Mouse (Mus musculus): ENCODE data around the gene Plekhb1. TPM values are rescaled to one million over a fixed set of nuclear protein-coding genes. Genes with fewer than 3 reads are reported as not detected.

Plekhb1 gene
- polyA plus RNA-seq, 1 experiment from 2014 or later, result 18.7 TPM

DNA sequence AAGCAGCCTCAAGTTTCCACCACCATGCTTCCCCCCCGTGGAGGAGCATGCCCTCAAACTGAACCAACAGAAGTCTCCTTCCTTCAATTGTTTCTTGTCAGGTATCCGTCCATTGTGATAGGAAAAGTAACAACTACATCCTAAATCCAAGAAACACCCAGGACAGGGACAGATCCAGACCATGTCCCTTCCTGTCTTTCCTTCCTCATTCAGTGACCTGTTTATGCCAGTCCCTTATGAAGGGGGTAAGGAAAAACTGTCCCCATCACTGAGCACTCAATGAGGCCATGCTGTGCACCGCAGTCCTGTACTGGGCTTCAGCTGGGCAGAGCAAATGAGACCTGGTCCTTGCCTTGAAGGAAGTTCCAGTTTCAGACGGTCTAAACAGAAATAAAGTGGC lies 13.1 kb downstream of the Plekhb1 start:
- peaks cover 17% of the 10 kb centered on the region; the same call in 1 of the 2 replicates for H3K36me3 ChIP-seq (replicated peaks; ENCODE audit: control insufficient read depth, insufficient read depth)
- ATAC-seq (ENCODE audit: low FRiP score) (no peak), DNase-seq (ENCODE audit: low spot score) (no peak)
- no peaks in the 10 kb centered on the region for H3K4me1 ChIP-seq (replicated peaks; ENCODE audit: control insufficient read depth, insufficient read depth, low read length)
- H3K4me3 ChIP-seq (replicated peaks; ENCODE audit: low read length), result no peak overlapping the region
- H3K9ac ChIP-seq, result no peak overlapping the region
- no peaks in the 10 kb centered on the region for H3K9me3 ChIP-seq (ENCODE audit: control insufficient read depth, low read length)
- 77% methylated on average over 4 of the region's 4 CpGs for WGBS
- H3K27me3 ChIP-seq (ENCODE audit: control insufficient read depth, insufficient read depth, low read length), result no peaks in the 10 kb centered on the region
- no peak overlapping the region for H3K27ac ChIP-seq
- no peak overlapping the region for H3K4me2 ChIP-seq (replicated peaks)

DNA sequence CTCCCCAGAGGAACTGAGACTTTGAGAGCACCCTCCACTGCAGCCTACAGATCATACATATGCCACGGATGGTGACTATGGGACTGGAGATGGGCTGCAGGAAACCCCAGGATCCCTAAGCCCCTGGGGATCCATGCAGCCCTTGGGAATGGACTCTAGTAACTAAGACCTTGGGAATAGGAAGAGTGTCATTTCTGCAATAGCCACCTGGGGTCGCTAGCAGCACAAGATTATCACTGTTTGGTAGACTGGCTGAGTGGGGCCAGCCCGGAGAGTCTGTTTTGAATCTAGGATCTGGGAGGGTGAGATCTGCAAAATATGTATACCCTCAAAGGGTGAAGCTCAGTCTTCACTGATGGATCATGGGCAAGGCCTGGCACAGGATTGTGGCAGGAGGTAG lies 17.1 kb downstream of the Plekhb1 start:
- H3K36me3 ChIP-seq (replicated peaks; ENCODE audit: control insufficient read depth, insufficient read depth), result peaks cover 24% of the 10 kb centered on the region
- no peak overlapping the region for H3K4me3 ChIP-seq (replicated peaks; ENCODE audit: low read length)

DNA sequence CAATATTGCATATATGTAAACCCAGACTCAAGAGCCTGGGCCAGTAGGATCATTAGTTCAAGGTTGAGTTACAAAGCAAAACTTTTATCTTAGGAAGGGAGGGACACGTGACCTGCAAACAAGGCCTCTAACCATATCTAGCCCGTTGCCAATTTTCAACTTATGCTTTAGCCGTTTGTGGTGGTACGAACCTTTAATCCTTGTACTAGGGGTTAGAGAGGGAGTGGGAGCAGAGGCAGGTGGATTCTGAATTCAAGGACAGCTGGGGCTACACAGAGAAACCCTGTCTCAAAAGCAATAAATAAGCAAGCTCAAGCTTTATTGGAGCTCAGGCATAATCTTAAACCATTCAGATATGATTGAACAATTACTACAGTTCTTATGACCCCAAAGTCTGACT lies 19.8 kb downstream of the Plekhb1 start:
- ATAC-seq (ENCODE audit: low FRiP score), result no peak
- Histone ChIP-seq H3K27ac (no peak overlapping the region), H3K9me3 (ENCODE audit: control insufficient read depth, low read length) (no peaks in the 10 kb centered on the region), H3K27me3 (ENCODE audit: control insufficient read depth, insufficient read depth, low read length) (no peaks in the 10 kb centered on the region), H3K4me3 (replicated peaks; ENCODE audit: low read length) (no peak overlapping the region), H3K9ac (no peak overlapping the region), H3K4me2 (replicated peaks) (no peak overlapping the region), H3K36me3 (replicated peaks; ENCODE audit: control insufficient read depth, insufficient read depth) (peaks cover 32% of the 10 kb centered on the region), H3K4me1 (replicated peaks; ENCODE audit: control insufficient read depth, insufficient read depth, low read length) (no peaks in the 10 kb centered on the region)
- DNase-seq (ENCODE audit: low spot score), result no peak
- 95% methylated on average over 4 of the region's 4 CpGs for WGBS

More for the DNA sequence above, 17.1 kb downstream of the Plekhb1 start:
- no peak overlapping the region for H3K4me2 ChIP-seq (replicated peaks)
- H3K9me3 ChIP-seq (ENCODE audit: control insufficient read depth, low read length), result no peaks in the 10 kb centered on the region
- 31% methylated on average over 3 of the region's 3 CpGs for WGBS
- ATAC-seq (ENCODE audit: low FRiP score), result peak; percentile 24; the same call in 1 of the 2 replicates
- H3K9ac ChIP-seq, result no peak overlapping the region
- no peak overlapping the region for H3K27ac ChIP-seq
- no peaks in the 10 kb centered on the region for H3K27me3 ChIP-seq (ENCODE audit: control insufficient read depth, insufficient read depth, low read length)
- DNase-seq (ENCODE audit: low spot score), result peak; percentile 60
- H3K4me1 ChIP-seq (replicated peaks; ENCODE audit: control insufficient read depth, insufficient read depth, low read length), result no peaks in the 10 kb centered on the region

DNA sequence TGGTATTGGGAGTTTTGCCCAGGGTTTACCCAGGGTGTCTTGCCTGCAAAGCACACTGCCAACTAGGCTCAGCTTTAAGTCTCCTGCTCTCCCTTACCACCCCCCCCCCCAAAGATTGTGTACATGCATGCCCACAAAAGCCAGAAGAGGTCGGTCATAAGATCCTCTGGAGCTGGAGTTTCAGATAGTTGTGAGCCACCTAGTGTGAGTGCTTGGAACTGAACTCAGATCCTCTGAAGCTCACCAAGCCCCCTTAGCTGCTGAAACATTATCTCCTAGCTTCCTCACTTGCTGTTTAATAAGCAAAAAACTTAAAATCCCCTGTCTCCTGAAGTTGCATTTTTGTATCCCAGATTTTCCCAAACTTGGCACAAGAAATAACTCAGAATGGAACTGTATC lies 24.6 kb downstream of the Plekhb1 start:
- no peaks in the 10 kb centered on the region for H3K9me3 ChIP-seq (ENCODE audit: control insufficient read depth, low read length)
- ATAC-seq (ENCODE audit: low FRiP score), result no peak
- H3K4me1 ChIP-seq (replicated peaks; ENCODE audit: control insufficient read depth, insufficient read depth, low read length), result no peaks in the 10 kb centered on the region
- WGBS, result 0% methylated on average over 1 of the region's 1 CpGs
- peaks cover 45% of the 10 kb centered on the region for H3K36me3 ChIP-seq (replicated peaks; ENCODE audit: control insufficient read depth, insufficient read depth)
- H3K4me2 ChIP-seq (replicated peaks), result no peak overlapping the region
- no peaks in the 10 kb centered on the region for H3K27me3 ChIP-seq (ENCODE audit: control insufficient read depth, insufficient read depth, low read length)
- H3K9ac ChIP-seq, result no peak overlapping the region
- no peak overlapping the region for H3K27ac ChIP-seq
- peak; percentile 56 for DNase-seq (ENCODE audit: low spot score)
- no peak overlapping the region for H3K4me3 ChIP-seq (replicated peaks; ENCODE audit: low read length)

DNA sequence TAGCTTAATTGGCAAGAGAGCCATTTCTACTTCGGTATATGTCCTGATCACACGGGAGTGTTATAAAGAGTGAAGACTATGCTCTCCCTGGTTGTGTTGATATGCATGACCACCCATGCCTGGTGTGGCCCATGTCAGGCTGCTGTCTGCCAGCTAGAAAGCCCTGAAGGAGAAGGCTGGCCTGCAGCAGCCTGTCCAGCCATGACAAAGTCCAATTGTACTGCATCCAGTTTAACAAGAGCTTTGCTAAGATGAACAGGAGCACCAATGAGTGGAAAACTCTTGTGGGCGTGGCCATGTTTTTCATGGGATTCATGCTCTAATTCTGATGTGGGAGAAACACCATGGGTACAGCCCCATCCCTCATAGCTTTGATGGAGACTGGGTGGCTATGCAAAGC lies 37.7 kb downstream of the Plekhb1 start:
- Histone ChIP-seq H3K4me2 (replicated peaks) (no peak overlapping the region), H3K27me3 (ENCODE audit: control insufficient read depth, insufficient read depth, low read length) (no peaks in the 10 kb centered on the region), H3K36me3 (replicated peaks; ENCODE audit: control insufficient read depth, insufficient read depth) (peaks cover 15% of the 10 kb centered on the region), H3K9me3 (ENCODE audit: control insufficient read depth, low read length) (no peaks in the 10 kb centered on the region), H3K9ac (no peak overlapping the region), H3K27ac (no peak overlapping the region), H3K4me3 (replicated peaks; ENCODE audit: low read length) (no peak overlapping the region), H3K4me1 (replicated peaks; ENCODE audit: control insufficient read depth, insufficient read depth, low read length) (no peaks in the 10 kb centered on the region)
- ATAC-seq (ENCODE audit: low FRiP score) (no peak), DNase-seq (ENCODE audit: low spot score) (no peak)
- 72% methylated on average over 3 of the region's 3 CpGs for WGBS

DNA sequence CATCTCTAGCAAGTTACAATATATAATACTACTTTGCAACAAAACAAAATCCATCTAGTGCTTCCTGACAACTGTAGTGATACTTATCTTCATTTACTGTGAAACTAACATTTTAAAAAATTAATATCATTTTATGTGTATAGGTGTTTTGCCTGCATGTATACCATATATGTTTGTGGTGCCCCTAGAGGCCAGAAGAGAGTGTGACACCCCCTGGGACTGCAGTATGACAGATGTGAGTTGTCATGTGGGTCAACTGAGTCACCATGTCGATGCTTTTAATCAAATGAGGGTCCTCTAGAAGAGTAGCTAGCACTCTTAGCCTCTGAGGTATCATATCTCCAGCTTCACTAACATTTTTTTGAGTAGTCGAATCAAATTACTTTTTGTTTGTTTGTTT lies 39.9 kb downstream of the Plekhb1 start:
- no peak overlapping the region for H3K4me2 ChIP-seq (replicated peaks)
- H3K27ac ChIP-seq, result no peak overlapping the region
- 0 out of 2 replicates have a peak, but pooled peaks cover under 1% of the 10 kb centered on the region for H3K36me3 ChIP-seq (replicated peaks; ENCODE audit: control insufficient read depth, insufficient read depth)
- no peaks in the 10 kb centered on the region for H3K27me3 ChIP-seq (ENCODE audit: control insufficient read depth, insufficient read depth, low read length)
- no peaks in the 10 kb centered on the region for H3K4me1 ChIP-seq (replicated peaks; ENCODE audit: control insufficient read depth, insufficient read depth, low read length)
- ATAC-seq (ENCODE audit: low FRiP score), result no peak
- H3K9ac ChIP-seq, result no peak overlapping the region
- no peak overlapping the region for H3K4me3 ChIP-seq (replicated peaks; ENCODE audit: low read length)
- DNase-seq (ENCODE audit: low spot score), result no peak
- no peaks in the 10 kb centered on the region for H3K9me3 ChIP-seq (ENCODE audit: control insufficient read depth, low read length)
- 64% methylated on average over 2 of the region's 2 CpGs for WGBS

DNA sequence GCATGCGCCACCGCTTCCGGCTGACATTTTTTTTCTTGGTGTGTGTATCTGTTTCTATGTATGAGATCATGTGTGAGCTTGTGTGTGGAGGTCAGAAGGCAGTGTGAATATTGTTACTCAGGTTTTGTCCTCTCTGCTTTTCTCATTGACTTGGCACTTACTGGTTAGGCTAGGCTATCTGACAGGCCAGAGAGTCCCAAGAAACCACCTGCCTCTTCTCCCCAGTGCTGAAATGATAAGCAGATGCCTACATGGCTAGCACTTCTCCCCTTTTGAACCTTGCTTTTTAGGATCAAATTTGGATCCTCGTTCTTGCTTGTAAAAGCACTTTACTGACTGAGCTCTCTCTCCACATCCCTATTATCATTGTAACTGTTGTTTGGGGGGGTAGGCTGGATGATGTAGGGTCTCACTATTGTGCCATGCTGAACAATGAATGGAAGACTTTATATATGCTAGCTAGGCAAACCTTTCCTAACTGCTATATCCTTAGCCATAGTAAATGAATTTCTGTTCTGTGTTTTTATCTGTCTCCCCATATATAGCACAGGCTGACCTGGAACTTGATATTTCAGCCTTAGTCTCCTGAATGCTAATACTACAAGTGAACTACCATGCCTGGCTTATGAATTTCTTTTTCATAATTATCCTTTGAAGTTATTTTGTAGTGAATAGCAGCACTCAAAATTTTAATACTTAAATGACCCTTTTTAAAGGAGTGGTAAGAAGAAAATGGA lies 45.9 kb downstream of the Plekhb1 start:
- no peak for DNase-seq (ENCODE audit: low spot score)
- no peak for ATAC-seq (ENCODE audit: low FRiP score)
- H3K4me2 ChIP-seq (replicated peaks), result no peak overlapping the region
- no peaks in the 10 kb centered on the region for H3K9me3 ChIP-seq (ENCODE audit: control insufficient read depth, low read length)
- no peaks in the 10 kb centered on the region; the same call in 1 of the 2 replicates for H3K4me1 ChIP-seq (replicated peaks; ENCODE audit: control insufficient read depth, insufficient read depth, low read length)
- H3K4me3 ChIP-seq (replicated peaks; ENCODE audit: low read length), result no peak overlapping the region
- H3K27me3 ChIP-seq (ENCODE audit: control insufficient read depth, insufficient read depth, low read length), result no peaks in the 10 kb centered on the region
- H3K36me3 ChIP-seq (replicated peaks; ENCODE audit: control insufficient read depth, insufficient read depth), result no peaks in the 10 kb centered on the region
- H3K27ac ChIP-seq, result no peak overlapping the region
- 92% methylated on average over 4 of the region's 4 CpGs for WGBS
- H3K9ac ChIP-seq, result no peak overlapping the region

DNA sequence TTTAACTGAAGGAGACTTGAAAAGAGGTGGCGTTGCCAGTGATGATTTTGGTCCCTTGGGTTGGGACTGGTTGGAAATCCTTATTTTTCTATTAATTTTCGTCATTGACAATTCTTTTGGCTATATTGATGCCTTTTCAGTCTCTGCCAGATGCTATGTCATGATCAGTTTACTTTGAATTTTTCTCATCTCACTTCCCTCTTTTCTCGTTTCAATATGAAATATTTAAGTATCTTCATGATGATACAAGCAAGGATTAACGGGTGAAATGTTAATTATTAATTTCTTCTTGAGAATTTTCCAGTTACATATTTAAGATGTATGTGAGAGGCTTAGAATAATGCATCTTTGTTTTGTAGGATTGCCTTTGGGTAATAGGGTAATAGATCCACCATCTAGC lies 53.3 kb downstream of the Plekhb1 start:
- peak overlapping the region; percentile 99 for H3K9ac ChIP-seq
- no peaks in the 10 kb centered on the region for H3K9me3 ChIP-seq (ENCODE audit: control insufficient read depth, low read length)
- H3K27me3 ChIP-seq (ENCODE audit: control insufficient read depth, insufficient read depth, low read length), result no peaks in the 10 kb centered on the region
- H3K27ac ChIP-seq, result peak overlapping the region; percentile 99
- H3K4me2 ChIP-seq (replicated peaks), result peak overlapping the region; percentile 59
- peak overlapping the region; percentile 91 for H3K4me3 ChIP-seq (replicated peaks; ENCODE audit: low read length)
- WGBS, result 23% methylated on average over 4 of the region's 4 CpGs
- no peaks in the 10 kb centered on the region for H3K36me3 ChIP-seq (replicated peaks; ENCODE audit: control insufficient read depth, insufficient read depth)
- peaks cover 23% of the 10 kb centered on the region for H3K4me1 ChIP-seq (replicated peaks; ENCODE audit: control insufficient read depth, insufficient read depth, low read length)
- DNase-seq (ENCODE audit: low spot score), result no peak
- ATAC-seq (ENCODE audit: low FRiP score), result no peak

DNA sequence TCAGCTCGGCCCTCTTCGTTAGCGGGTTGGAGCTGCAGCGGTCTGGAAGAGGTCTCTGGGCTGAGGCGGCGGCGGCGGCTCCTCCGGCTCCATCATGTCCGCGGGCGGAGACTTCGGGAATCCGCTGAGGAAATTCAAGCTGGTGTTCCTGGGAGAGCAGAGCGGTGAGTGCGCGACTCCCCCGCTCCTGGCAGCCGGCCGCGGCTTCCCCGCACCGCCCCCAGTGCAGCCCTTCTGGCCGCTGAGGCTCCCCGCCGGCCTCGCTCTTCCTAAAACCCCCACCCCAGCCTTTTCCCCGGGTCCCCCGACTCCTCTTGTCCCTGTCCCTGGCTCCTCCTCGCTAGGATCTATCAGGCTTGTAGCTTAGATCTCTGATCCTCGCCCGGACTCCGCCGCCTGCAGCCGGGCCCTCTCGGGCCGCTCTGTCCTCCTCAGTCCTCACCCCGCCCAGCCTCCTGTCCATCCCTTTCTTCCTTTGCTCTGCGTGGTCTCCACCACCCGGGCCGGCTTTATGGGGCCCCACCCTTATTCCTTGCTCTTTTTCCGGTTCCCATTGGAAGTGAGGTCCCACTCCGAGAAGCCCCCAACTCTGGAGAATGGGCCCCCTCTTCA lies 54.0 kb downstream of the Plekhb1 start, which contains the start of gene Mrpl48:
TSS of gene Mrpl48 (minus strand) at position 172 of the 612 bp plus-strand sequence.
- peak; percentile 49 for DNase-seq (ENCODE audit: low spot score)
- under 1% methylated on average over 43 of the region's 43 CpGs for WGBS

More for the DNA sequence above, 54.0 kb downstream of the Plekhb1 start, which contains the start of gene Mrpl48:
- no peaks in the 10 kb centered on the region for H3K9me3 ChIP-seq (ENCODE audit: control insufficient read depth, low read length)
- H3K4me3 ChIP-seq (replicated peaks; ENCODE audit: low read length), result peak within 1 kb of the TSS; percentile 91
- H3K36me3 ChIP-seq (replicated peaks; ENCODE audit: control insufficient read depth, insufficient read depth), result no peaks in the 10 kb centered on the region
- H3K27ac ChIP-seq, result peak within 1 kb of the TSS; percentile 99
- H3K4me1 ChIP-seq (replicated peaks; ENCODE audit: control insufficient read depth, insufficient read depth, low read length), result peaks cover 23% of the 10 kb centered on the region
- H3K27me3 ChIP-seq (ENCODE audit: control insufficient read depth, insufficient read depth, low read length), result no peaks in the 10 kb centered on the region
- ATAC-seq (ENCODE audit: low FRiP score), result peak; percentile 13
- peak within 1 kb of the TSS; percentile 71 for H3K4me2 ChIP-seq (replicated peaks)
- peak within 1 kb of the TSS; percentile 99 for H3K9ac ChIP-seq
